Mouse (Mus musculus) ovary, adult 10 weeks (tissue): ENCODE results near the gene Cpsf6. TPM values are rescaled to one million over a fixed set of nuclear protein-coding genes. Genes with fewer than 3 reads are reported as not detected.

Experiments
- polyA plus RNA-seq: library from polyadenylated mRNA; stranded (reverse); fragments of 350-450 nt; fragmentation: Illumina TruSeq; extraction: RNeasy Lipid Tissue Mini Kit (QIAGEN cat#74804); gene quantifications from one replicate; pipeline ENCODE4 v1.2.3, GENCODE M21; 2014

The Cpsf6 gene
- 146 TPM for polyA plus RNA-seq

DNA sequence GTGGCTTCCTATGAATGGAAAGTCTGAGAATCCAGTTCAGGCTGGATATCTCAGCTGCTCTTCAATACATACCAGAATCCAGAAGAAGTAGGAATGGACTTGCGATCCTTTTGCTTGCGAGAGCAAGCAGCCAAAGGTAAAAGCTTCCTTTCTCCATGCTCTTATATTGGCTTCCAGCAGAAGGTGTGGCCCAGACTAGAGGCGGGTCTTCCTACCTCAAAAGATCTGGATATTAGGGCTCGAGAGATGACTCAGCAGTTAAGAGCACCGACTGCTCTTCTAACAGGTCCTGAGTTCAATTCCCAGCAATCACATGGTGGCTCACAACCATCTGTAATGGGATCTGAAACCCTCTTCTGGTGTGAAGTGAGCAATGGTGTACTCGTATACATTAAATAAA, at the start of gene Cpsf6:
Cpsf6 (minus strand) TSS at position 108 of the 400 bp plus-strand sequence.

Other genes starting within 250 kb of the Cpsf6 start
- 83.5 TPM for gene Frs2, start 231.5 kb downstream of the Cpsf6 start, polyA plus RNA-seq
- gene Yeats4, start 155.5 kb downstream of the Cpsf6 start, polyA plus RNA-seq, result 79.7 TPM
- gene 9530003J23Rik, start 141.3 kb downstream of the Cpsf6 start, polyA plus RNA-seq, result not detected
- gene Lyz2, start 97.7 kb downstream of the Cpsf6 start, polyA plus RNA-seq, result 215 TPM
- gene Lyz1, start 87.1 kb downstream of the Cpsf6 start, polyA plus RNA-seq, result 2.1 TPM
- 1.8 TPM for gene Cpm, start 249.5 kb upstream of the Cpsf6 start, polyA plus RNA-seq